Mouse (Mus musculus) spleen, embryonic (tissue): ENCODE measurements around the gene Gpatch2.

ENCODE experiments used
- CTCF ChIA-PET: fragments of 350-600 bp; sonication (Branson Sonifier 250); formaldehyde crosslinking; loops from one replicate; lab custom pipeline; 2022; lab: Charles Lee

Gene Gpatch2

DNA sequence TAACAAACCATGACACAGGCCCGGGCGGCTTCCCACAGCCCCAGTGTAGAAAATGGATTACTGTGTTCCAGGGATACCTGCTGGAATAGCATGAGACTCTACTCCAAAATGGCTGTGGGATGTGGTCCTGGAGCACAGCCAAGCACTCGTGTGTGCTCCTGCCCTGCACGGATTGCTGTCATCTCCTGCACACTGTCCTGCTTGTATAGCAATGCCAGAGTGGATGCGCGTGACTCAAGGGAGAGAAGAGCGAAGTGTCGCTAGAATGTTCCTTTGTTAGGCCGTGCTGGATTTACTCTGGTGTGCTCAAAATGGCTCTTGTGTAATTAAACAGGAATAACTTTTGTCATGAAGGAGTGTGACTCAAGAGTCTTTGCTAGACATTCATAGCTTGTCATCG lies 87.9 kb downstream of the Gpatch2 start:
- CTCF ChIA-PET, result no interaction called here

DNA sequence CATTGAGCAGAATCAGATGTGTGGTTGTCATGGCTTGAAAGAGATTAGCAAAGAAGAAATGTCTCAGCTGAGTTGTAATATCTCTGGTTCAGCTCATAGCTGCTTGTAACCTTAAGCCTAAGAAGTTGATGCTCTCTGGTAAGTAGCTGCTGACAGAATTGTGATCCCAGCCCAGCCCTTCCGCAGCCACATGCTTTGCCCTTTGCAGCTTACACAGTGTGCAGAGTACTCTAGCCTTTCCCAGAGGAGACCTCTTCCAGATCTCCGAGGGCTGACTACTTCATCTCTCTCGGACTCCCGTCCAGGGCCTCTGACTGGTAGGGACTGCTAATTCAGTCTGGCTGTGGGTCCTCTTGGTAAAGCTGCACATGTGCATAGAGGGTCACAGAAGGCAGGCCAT lies 92.0 kb downstream of the Gpatch2 start:
- CTCF ChIA-PET, result no interaction called here

DNA sequence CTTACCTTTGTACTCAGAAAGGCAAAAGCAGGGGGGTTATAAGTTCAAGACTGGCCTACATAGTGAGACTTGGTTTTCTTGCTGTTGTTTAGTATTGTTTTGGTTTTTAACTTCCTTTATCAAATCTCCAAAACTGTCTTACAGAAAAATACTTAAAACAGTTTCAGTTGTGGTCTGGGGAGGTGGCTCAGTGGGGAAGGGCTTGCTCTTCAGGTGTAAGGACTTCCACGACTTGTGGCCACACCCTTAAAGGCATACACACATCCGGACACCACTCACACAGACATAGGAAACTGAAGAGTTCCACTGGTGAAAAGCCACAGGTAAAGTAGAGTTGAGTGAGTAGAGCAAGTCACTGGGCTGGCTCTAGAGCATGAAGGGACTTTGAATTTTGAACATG lies 93.2 kb downstream of the Gpatch2 start:
- CTCF ChIA-PET, result no interaction called here

- CTCF ChIA-PET, result no interaction called here
Observed at GRCm38 (mm10) chr1:187311122-187311521, 95.8 kb downstream of the Gpatch2 start.

DNA sequence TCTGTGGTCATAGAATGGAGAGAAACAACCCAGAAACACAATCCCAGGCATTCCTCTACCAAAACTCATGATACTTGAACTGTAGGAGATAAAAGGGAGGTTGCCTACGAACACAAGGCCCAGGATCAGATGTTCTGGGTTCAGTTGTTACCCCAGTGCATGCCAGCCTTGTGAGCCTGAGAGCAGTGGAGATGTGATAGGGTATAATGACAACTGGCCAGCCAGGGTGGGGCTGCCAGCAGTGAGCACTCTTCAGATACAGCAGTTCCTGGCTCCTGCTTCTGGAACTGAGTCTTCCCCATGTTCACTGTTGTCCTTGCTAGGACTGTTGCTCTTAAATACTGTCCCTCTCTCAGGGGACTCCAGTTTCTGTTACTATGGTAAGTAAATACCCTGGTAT lies 98.0 kb downstream of the Gpatch2 start:
- CTCF ChIA-PET, result no interaction called here

GRCm38 (mm10) chr1:187313763-187314162 lies 98.5 kb downstream of the Gpatch2 start:
- CTCF ChIA-PET, result interaction anchor here (0.6 kb wide), 1 partner anchor 210 kb away, joined by 3 read pairs; no protein-coding TSS in a partner anchor

- CTCF ChIA-PET, result no interaction called here
Observed at GRCm38 (mm10) chr1:187314516-187314915, 99.2 kb downstream of the Gpatch2 start.

DNA sequence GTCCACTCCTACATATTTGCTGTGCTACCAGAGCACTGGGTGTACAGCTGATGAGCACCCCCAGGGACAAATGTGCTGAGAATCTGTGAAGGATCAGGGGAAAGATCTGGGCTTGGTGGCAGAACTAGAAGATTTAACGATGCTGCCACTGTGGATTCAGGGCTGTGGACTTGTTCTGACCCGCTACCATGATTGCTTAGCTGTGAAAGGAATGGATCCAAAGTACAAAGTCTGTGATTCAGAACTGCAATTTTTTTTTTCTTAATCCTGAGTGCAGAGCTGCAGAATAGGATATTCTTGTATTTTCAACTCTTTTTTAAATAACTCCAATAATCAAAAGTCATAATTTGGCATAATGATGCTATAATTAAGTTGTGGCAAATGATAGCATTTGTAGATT lies 100.5 kb downstream of the Gpatch2 start:
- CTCF ChIA-PET, result no interaction called here

GRCm38 (mm10) chr1:187316555-187316954 lies 101.2 kb downstream of the Gpatch2 start:
- CTCF ChIA-PET, result no interaction called here

DNA sequence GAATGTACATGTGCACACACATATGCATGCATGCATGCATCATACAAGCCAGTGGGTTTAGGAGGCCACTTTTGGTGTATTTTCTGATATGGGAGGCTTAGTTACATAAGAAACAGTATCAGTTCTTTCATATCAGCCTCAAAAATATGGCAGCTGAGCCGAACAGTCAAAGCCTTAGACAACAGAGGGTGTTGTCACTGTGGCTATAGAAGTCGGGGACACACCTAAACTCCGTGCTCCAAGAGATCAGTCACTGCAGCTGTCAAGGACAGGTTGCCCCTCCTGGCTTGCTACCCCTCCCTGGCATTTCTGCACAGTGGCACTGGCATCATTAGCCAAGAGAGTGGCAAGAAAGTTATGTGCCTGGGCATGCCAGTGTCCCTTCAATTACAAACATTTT lies 106.5 kb downstream of the Gpatch2 start:
- CTCF ChIA-PET, result no interaction called here

GRCm38 (mm10) chr1:187322505-187323208 lies 107.3 kb downstream of the Gpatch2 start:
- CTCF ChIA-PET, result no interaction called here

DNA sequence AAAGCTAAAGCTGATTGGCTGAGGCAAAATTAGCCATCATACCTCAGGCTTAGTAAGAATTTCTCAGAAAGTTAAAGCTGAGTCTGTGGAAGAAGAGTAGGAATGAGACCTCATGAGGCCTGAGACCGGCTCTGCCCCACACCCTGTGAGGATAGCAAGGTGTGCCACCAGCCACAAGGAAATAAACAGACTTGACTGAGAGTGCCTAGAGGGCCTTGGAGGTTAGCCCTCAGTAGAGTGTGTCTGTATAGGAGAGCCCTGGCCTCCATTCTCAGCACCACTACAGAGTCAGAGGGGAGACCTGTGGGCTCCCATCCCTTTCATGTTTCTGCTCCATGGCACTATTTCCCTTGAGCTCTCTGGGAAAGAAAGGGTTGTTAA lies 107.9 kb downstream of the Gpatch2 start:
- CTCF ChIA-PET, result no interaction called here

DNA sequence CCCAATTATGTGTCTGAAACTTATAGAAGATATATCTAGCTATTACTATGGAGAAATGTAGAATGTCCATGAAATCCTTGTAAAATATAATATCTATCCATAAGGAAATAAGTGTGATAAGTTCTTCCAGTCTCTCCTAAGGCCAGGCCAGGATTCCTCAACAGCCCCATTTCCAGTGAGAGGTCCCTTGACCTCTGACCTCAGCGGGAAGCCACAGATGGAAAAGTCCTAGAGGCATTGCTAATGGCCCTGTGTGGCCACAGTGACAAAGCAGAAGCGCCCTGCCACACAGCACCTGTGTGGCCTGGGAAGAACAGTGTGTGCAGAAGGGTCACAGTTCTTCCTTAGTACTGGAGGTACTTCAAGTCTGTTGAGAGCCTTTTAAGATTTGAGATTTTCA lies 127.2 kb downstream of the Gpatch2 start:
- CTCF ChIA-PET, result no interaction called here

GRCm38 (mm10) chr1:187345156-187345555 lies 129.8 kb downstream of the Gpatch2 start:
- CTCF ChIA-PET, result no interaction called here

GRCm38 (mm10) chr1:187346923-187347322 lies 131.6 kb downstream of the Gpatch2 start:
- CTCF ChIA-PET, result no interaction called here

- CTCF ChIA-PET, result no interaction called here
Observed at GRCm38 (mm10) chr1:187347606-187348005, 132.3 kb downstream of the Gpatch2 start.

- CTCF ChIA-PET, result no interaction called here
Observed at GRCm38 (mm10) chr1:187348053-187348820, 132.9 kb downstream of the Gpatch2 start.

DNA sequence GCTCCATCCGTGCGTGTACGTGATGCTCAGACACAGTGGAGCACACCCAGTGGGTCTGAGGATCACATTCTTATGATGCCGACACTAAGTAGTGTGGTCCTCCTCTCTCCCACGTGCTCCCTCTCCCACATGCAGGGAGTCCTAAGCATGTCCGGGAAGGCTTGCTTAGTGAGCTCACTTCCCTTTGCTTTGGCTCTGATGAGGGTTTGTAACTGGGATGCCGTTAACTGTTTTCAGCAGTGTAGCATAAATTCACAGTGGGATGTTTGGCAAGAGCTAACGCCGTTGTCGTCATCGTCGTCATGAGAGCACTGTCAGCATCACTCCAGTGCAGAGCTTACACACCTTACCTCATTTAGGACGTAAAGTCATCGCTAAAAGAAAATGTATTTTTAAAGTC lies 133.6 kb downstream of the Gpatch2 start:
- CTCF ChIA-PET, result no interaction called here

DNA sequence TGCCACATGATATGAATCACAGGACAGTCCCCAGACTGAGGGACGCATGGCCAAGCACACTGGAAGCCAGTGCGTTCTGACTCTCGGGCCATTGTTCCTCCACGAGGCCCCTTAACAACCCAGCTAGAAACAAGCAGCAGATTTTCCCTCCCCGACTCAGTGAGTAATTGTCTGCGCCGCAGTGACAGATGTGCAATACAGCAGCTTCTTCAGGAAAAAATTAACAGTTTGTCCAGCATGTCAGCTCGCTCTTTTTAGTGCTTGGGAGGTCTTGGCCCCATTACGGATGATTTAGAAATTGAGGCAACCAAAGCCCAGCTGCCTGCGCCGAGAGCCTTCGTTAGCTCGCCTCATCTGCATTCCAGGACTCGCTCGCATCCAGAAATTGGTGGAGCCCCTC lies 140.9 kb downstream of the Gpatch2 start:
- CTCF ChIA-PET, result no interaction called here

- CTCF ChIA-PET, result no interaction called here
Observed at GRCm38 (mm10) chr1:187356904-187357303, 141.6 kb downstream of the Gpatch2 start.

DNA sequence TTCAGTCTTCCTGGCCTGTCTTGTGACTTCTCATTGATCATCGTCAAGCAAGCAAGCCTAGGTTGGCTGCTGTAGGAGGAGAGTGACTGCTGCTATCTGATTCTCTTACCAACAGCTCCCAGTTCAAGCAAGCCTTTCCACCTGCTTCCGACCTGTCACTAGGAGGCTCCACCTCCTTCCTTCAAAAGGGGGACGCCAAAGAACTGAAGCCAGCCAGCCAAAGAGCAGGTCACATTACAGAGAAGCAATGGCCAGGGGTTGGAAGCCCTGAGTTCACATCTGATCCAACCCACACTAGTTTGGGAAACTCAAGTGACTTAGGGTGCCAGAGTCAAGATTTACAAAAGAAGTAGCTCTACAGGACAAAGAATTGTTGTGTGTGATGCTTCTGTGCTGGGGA lies 144.9 kb downstream of the Gpatch2 start:
- CTCF ChIA-PET, result no interaction called here

DNA sequence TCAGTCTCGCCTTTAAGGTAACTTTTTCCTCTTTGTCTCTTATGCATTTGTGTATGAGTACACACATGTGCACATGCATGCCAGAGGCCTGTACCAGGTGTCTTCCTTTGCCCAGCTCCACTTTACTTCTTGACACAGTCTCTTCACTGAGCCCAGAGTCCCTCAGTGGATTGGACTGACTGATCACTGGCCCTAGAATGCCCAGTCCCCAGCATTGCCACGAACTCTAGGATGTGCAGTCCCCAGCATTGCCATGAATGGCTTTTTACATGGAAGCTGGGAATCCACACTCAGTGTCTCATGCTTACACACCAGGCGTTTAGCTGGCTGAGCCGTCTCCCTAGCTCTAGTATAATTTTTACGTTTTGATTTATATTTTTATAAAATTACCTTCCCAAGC lies 147.2 kb downstream of the Gpatch2 start:
- CTCF ChIA-PET, result no interaction called here

DNA sequence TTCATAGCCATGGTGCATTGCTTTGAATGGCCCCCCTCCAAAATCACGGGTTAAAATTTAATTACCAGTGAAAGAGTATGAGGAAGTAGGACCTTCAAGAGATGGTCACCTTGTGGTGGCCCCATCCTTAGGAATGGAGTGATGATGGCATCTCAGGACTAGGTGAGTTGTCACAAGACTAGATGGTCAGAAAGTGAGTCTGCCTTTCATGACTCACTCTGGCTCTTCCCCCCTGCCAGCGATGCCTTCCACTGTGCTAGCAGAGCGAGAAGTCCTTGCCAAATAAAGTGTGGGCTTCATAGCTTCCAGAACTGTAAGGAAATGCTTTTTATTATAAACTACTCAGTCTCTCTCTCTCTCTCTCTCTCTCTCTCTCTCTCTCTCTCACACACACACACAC lies 150.1 kb downstream of the Gpatch2 start:
- CTCF ChIA-PET, result no interaction called here
